Mouse (Mus musculus) stomach, embryonic 15.5 days (tissue): ENCODE results near the gene Polr1c. TPM values are rescaled to one million over a fixed set of nuclear protein-coding genes. Genes with fewer than 3 reads are reported as not detected.

Source experiments
- ATAC-seq: fragments of 200-750 bp; cut with Nextera tagmentation; 2 replicates; pipeline ENCODE4 v1.8.0; 2017; ENCODE audit warnings: low read depth, moderate number of reproducible peaks, moderate TSS enrichment; ENCODE audit not compliant: insufficient read depth, low FRiP score
- H3K27ac ChIP-seq: fragments of 300-500 bp; sonication (generic); 2 replicates; pipeline ENCODE4 v1.5.1; 2015; ENCODE audit warnings: mild to moderate bottlenecking, inconsistent platforms
- H3K27me3 ChIP-seq: fragments of 300-500 bp; sonication (generic); replicated peaks from 2 replicates; pipeline ENCODE4 v1.6.1; 2015; ENCODE audit warnings: inconsistent platforms
- H3K36me3 ChIP-seq: fragments of 300-500 bp; sonication (generic); 2 replicates; pipeline ENCODE4 v1.6.1; 2015; ENCODE audit warnings: inconsistent platforms
- H3K4me1 ChIP-seq: fragments of 300-500 bp; sonication (generic); 2 replicates; pipeline ENCODE4 v1.6.1; 2015; ENCODE audit warnings: inconsistent platforms
- H3K4me2 ChIP-seq: fragments of 300-500 bp; sonication (generic); 2 replicates; pipeline ENCODE4 v1.6.1; 2015; ENCODE audit warnings: mild to moderate bottlenecking, inconsistent platforms
- H3K4me3 ChIP-seq: fragments of 300-500 bp; sonication (generic); replicated peaks from 2 replicates; pipeline ENCODE4 v1.5.1; 2015; ENCODE audit warnings: inconsistent platforms
- H3K9ac ChIP-seq: fragments of 300-500 bp; sonication (generic); 2 replicates; pipeline ENCODE4 v1.6.1; 2015; ENCODE audit warnings: inconsistent platforms
- H3K9me3 ChIP-seq: fragments of 300-500 bp; sonication (generic); 2 replicates; pipeline ENCODE4 v1.6.1; 2016; ENCODE audit warnings: inconsistent platforms
- WGBS: fragments of 180-500 bp; shearing (Covaris S2); methylation state at CpG from one replicate; pipeline ENCODE4 v1.1.7; 2015; 5-methylcytosine and 5-hydroxymethylcytosine counted together
- microRNA counts: library from miRNA; unstranded; fragments of <30 nt; microRNA quantifications from one replicate; lab custom pipeline; 2016
- microRNA-seq: library from miRNA; unstranded; fragments of <30 nt; microRNA quantifications from one replicate; pipeline ENCODE4, GENCODE M21; 2016
- polyA plus RNA-seq: library from polyadenylated mRNA; unstranded; fragments of >200 nt; fragmentation: Nextera tagmentation; extraction: Ambion mirVana; gene quantifications from 2 replicates; pipeline ENCODE4 v1.2.1, GENCODE M21; 2015

Gene Polr1c
- polyA plus RNA-seq, 1 experiment from 2014 or later, result 77.4 TPM

DNA sequence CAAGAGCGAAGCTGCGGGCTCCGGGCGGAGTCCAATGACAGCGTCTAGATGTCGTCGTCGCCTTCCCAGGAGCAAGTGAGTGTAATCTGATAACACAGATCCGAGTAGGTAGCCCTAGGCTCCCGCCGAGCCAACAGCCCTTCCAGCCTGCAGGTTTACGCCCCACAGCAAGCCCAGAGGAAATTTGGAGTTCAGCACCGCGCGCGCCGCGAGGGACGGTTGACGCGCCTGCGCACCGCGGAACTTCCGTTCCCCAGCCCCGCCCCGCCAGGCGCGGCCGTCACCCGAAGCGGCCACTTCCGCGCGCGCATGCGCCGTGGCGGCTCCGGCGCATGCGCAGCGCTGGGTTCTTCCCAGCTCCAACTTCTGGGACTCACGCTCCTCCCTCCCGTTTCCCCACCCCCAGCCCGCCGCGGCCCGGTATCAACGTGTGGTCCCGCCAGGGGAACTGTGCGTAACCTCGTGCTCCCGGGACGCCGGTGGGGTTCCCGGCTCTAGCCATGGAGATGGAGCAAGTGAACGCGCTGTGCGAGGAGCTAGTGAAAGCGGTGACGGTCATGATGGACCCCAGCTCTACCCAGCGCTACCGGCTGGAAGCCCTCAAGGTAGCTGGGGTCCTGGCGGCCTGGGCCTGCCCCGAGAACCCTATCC is 45.3 kb downstream of the Polr1c start, which contains the start of the genes Polh and Xpo5:
Gene Polh (minus strand): TSS at position 225 of the 651 bp plus-strand sequence.
Gene Xpo5 (plus strand): TSS at position 362 of the 651 bp plus-strand sequence.
- H3K36me3 ChIP-seq, result peaks cover 21% of the 10 kb centered on the region
- ATAC-seq, result peak; percentile 95
- peak within 1 kb of the TSS; percentile 90 for H3K27ac ChIP-seq
- no peaks in the 10 kb centered on the region for H3K27me3 ChIP-seq
- H3K9me3 ChIP-seq, result no peaks in the 10 kb centered on the region
- H3K9ac ChIP-seq, result peak within 1 kb of the TSS; percentile 89
- peak within 1 kb of the TSS; percentile 70 for H3K4me2 ChIP-seq
- peak within 1 kb of the TSS; percentile 98 for H3K4me3 ChIP-seq
- WGBS, result under 1% methylated on average over 66 of the region's 66 CpGs
- peaks cover 7% of the 10 kb centered on the region; the same call in 1 of the 2 replicates for H3K4me1 ChIP-seq

DNA sequence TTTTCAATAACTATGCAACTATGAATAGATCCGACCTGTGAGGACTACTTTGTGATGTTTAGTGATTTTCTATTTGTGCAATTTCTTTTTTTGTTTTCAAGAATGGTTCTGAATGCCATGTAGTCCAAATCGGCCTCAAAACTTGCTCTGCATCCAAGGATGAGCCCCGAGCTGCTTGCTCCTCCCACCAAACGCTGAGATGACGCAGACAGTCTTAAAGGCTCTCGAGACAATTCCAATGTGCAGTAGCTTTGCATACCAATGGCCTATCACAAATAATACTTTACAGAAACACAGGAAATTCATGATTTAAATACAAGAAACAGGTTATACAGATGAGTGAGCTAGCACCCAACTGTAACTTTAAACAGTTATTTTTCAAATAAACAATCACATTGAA is 46.7 kb downstream of the Polr1c start:
- Histone ChIP-seq H3K9me3 (no peaks in the 10 kb centered on the region), H3K4me3 (peak overlapping the region; percentile 98; the same call in 1 of the 2 replicates), H3K27me3 (no peaks in the 10 kb centered on the region), H3K4me2 (peak overlapping the region; percentile 70), H3K36me3 (peaks cover 21% of the 10 kb centered on the region), H3K4me1 (peaks cover 7% of the 10 kb centered on the region; the same call in 1 of the 2 replicates), H3K9ac (peak overlapping the region; percentile 4; the same call in 1 of the 2 replicates), H3K27ac (no peak overlapping the region)
- no peak for ATAC-seq
- 52% methylated on average over 6 of the region's 6 CpGs for WGBS

MicroRNAs encoded within 50 kb of the gene (microRNA counts, 519-probe panel; counts per million panel counts)
- microRNA mmu-miR-693-3p (lab: Ali Mortazavi, UCI) (not detected), microRNA mmu-miR-693-5p (lab: Ali Mortazavi, UCI) (not detected)

Small RNA genes within 50 kb of the gene (microRNA-seq; reads per million reads assigned to microRNA genes)
- 0.58 reads per million for gene Mir693

Other genes starting within 250 kb of the Polr1c start
- gene Vegfa, start 215.7 kb downstream of the Polr1c start, polyA plus RNA-seq, result 4.9 and 5.7 TPM in 2 replicates
- gene Mrps18a, start 137.1 kb downstream of the Polr1c start, polyA plus RNA-seq, result 128 and 137 TPM in 2 replicates
- 8.7 and 11.6 TPM in 2 replicates for gene Rsph9, start 103.8 kb downstream of the Polr1c start, polyA plus RNA-seq
- gene Mad2l1bp, start 94.5 kb downstream of the Polr1c start, polyA plus RNA-seq, result 32.9 and 33.3 TPM in 2 replicates
- 34.7 and 35.8 TPM in 2 replicates for gene Gtpbp2, start 87.0 kb downstream of the Polr1c start, polyA plus RNA-seq
- 15.3 and 15.4 TPM in 2 replicates for gene Polh, start 45.4 kb downstream of the Polr1c start, polyA plus RNA-seq
- 30.1 and 33.3 TPM in 2 replicates for gene Xpo5, start 45.3 kb downstream of the Polr1c start, polyA plus RNA-seq
- 98.2 and 104 TPM in 2 replicates for gene Yipf3, start within 50 bp of the Polr1c start, polyA plus RNA-seq
- 0.58 and 1.1 TPM in 2 replicates for gene Lrrc73, start 5.5 kb upstream of the Polr1c start, polyA plus RNA-seq
- gene Tjap1, start 35.0 kb upstream of the Polr1c start, polyA plus RNA-seq, result 33.8 and 37.2 TPM in 2 replicates
- 4.5 and 5.7 TPM in 2 replicates for gene Dlk2, start 49.4 kb upstream of the Polr1c start, polyA plus RNA-seq
- gene Abcc10, start 80.3 kb upstream of the Polr1c start, polyA plus RNA-seq, result 5.3 and 5.9 TPM in 2 replicates
- gene Zfp318, start 135.7 kb upstream of the Polr1c start, polyA plus RNA-seq, result 8.2 and 9.8 TPM in 2 replicates
- 1.3 and 1.9 TPM in 2 replicates for gene Crip3, start 180.9 kb upstream of the Polr1c start, polyA plus RNA-seq
- gene Slc22a7, start 190.4 kb upstream of the Polr1c start, polyA plus RNA-seq, result not detected in 2 replicates
- gene Ttbk1, start 239.6 kb upstream of the Polr1c start, polyA plus RNA-seq, result 0.27 and 0.31 TPM in 2 replicates
- gene Dnph1, start 248.7 kb upstream of the Polr1c start, polyA plus RNA-seq, result 47.7 and 49.7 TPM in 2 replicates